Mouse (Mus musculus): ENCODE measurements around the gene Grb2.

Grb2 gene

DNA sequence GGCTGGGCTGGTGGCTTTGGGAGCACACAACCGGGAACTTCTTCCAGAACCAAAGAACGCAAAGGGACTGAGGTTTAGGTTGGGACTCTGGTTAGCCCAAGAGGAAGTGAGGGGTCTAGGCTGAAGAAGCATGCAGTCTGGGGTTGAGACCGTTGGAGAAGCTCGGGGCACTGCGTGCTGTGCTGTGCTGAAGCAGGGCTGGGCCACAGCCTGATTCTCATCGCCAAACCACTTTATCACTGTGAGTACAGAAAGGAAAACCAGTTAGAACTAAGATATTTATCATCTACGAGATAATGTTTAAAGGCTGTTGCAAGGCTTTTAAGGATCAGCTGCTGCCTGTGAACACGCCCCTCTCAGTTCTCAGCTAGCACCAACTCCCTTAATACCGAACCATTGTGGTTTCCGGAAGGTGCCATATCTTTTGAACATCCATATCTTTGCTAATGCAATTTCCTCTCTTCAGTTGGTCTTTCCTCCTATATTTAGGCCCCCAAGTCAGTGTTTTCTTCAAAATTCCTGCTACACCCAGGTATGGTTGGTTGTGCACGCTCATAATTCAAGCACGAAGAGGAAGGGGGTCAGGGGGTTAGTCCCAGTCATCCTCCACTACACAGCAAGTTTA, 4.4 kb upstream of the Grb2 start:
- peak; percentile 96 for DNase-seq (ENCODE audit: extremely low read depth, low read depth)

DNA sequence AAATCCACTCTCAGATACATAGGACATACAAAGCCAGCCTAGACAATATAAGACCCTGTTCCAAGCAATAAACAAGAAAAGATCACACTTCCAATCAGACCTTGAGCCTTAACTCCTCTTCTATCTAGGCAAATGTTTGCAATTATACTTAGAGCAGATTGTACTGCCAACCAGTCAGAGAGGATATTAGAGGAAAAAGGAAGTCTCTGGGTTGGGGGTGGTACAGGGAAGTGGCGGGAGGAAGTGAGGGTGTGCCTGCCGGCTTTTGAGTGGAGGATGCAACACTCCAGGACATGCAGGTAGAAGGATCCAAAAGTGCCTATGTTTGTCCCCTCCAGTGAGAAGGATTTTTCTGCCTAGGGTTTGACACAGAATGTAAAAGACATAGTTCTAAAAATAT, 3.9 kb upstream of the Grb2 start:
- DNase-seq (ENCODE audit: extremely low read depth, low read depth), result peak; percentile 76

DNA sequence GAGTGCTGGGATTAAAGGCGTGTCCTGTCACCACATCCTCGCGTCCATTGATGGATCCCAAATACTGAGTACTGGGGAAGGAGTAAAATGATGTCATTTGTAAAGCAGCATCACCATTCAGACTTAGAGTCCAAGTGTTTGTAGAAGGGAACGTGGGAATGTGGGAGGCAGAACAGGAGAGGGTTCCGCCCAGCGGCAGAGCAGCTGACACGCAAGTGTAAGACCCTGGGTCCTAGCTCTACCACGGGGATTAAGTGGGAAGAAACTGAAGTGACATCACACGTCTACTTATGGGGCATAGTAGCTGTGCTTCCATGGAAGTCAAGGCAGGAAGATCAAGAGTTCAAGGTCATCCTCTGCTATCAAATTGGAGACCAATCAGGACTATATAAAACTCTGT, 2.7 kb upstream of the Grb2 start:
- DNase-seq (ENCODE audit: extremely low read depth, low read depth), result no peak

DNA sequence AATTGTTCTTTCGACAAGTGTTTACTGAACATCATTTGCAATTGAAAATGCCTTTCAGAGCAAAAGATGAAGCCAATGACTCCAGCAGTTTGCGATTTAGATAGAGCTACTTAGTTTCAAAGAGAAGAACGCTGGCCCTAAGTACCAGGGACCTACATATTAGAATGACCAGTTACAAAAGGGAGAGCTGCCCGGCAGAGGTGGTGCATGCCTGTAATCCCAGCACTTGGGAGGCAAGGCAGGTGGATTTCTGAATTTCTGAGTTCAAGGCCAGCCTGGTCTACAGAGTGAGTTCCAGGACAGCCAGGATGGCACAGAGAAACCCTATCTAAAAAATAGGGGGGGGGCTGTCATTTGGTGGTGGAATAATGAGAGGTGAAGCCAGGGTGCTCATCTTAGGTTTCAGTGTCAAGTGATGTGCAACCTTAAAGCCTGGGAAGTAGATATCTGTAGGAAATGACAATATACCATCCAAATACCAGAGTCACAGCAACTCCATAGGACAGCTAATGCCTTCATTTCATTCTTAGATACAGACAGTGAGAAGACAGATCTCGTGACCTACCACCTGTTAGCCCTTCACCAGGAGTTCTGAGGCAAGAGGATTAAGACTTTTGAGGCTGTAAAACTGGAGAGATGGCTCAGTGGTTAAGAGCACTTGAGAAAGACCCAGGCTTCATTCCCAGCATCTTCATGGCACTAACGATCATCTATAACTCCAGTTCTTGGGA, 1.6 kb upstream of the Grb2 start:
- no peak for DNase-seq (ENCODE audit: extremely low read depth, low read depth)

DNA sequence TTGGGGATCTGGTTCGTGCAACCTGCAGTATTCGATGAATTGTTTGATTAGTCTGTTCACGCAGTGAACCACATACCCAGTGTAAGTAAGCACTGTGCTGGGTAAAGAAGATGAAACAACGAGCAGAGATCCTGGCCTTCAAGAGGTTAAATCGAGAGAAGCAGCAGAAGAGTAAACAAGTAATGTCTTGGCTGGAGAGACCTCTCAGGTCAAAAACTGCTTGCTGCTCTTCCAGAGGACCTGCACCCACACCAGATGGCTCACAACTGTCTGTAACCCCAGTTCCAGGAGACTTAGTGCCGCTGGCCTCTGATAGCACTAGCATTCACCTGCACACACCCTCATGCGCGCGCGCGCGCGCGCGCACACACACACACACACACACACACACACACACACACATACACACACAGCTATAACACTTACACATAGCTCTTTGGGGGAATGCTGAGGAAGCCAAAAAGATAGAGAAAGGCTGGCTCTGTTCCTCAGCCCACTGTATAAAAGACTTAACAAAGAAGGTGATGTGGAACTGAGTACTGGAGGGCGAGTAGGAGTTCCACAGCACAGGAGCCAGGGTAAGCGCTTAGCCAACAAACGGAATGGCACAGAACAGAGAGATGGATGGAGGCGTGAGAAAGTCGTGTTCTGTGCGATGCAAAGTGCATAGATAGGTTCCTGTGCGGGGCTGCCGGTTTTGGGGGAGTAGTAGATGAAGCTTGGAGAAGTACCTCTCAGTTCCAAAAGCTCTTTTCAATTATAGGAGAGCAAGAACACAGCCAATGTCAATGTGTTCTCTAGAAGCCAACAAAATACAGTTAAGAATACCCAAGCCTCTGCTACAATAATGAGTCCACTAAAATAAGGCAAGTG, 795 bp upstream of the Grb2 start:
- DNase-seq (ENCODE audit: extremely low read depth, low read depth), result peak; percentile 59

DNA sequence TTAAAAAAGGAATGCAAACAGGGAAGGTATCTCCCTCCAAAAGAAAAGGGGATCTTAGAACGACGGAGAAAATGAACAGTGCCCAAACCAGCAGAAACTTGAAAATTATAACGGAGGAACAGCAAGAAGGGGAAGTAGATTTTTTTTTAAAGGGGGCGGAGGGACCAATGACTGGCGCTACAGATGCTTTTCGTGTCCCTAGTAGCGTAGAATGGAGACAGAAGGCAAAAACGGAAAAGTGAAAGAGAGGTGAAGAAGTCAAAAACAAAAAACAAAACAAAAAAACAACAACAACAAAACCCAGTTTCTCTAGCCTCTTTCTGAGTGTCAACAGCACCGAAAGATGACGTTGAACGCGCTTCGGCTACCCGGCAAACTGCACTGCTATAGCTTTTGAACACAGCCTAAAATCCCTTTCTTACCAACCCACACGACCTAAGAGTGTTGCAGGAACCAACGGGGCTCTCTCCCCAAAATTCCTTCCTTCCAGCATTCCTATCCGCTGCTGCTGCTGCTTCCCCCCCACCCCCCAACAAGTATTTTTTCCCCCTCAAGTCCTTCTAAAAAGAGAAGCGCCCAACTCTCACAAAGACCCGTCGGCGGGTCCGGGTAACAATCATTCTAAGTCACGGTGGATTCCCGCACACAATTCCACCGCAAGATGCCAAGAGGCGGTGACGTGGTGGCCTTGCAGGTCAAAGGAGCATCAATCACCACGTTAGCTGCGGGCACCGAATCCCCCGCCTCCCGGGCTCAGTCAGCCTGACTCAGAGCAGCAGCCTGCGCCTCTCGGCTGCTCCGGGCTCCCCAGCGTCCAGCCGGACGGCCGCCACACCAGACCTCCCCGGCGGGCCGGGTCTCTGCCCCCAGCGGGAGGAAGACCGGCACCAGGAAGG, 836 bp downstream of the Grb2 start:
- peak; percentile 80 for DNase-seq (ENCODE audit: extremely low read depth, low read depth)

DNA sequence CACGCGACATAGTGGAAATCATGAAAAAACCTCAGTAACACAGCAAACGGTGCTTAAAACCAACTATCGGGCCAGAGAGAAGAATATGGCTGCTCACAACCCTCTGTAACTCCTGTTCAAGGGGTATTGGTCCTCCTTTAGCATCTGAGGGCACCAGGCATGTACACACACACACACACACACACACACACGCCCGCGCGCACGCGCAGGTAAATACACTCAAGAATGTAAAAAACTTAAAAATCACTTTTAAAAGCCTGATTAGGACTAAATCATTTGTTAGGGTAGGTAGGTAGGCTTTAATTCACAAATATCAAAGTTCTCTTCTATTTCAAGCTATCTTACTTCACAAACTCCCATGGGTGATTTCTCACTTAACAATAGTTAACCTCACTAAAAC, 1.8 kb downstream of the Grb2 start:
- DNase-seq (ENCODE audit: extremely low read depth, low read depth), result no peak

DNA sequence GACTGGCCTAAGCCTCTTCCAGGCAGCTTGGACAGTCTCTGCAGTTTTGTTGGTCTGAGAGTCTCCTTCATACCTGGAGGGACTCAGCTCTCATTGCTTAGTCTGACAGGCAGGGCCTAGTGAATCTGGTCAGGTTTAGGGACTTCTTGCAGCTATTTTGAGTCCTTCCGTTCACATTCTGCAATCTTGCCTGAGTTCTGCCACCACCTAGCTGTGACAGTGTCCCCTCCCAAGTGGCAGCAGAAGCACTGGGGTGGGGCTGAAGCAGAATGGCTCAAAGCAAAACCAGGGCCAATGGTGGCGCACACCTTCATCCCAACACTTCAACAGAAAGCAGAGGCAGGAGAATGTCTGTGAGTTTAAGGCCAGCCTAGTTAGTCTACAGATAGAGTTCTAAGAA, 2.8 kb downstream of the Grb2 start:
- no peak for DNase-seq (ENCODE audit: extremely low read depth, low read depth)

DNA sequence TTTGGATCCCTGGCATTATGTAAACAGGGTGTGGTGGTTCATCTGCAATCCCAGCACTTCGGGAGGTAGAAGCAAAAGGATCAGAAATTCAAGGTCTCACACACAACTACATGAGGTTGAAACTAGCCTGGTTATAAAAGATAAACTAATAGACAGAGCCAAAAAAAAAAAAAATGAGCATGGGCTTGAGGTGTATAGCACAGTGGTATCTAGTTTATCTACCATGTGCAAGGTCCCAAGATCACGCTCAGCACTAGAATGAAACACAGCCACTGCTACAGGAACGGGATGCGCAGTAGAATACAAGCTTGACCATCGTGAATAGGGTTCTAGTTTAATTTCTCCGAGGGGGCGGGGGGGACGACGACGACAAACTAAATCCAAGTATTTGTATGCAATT, 3.7 kb downstream of the Grb2 start:
- DNase-seq (ENCODE audit: extremely low read depth, low read depth), result no peak

DNA sequence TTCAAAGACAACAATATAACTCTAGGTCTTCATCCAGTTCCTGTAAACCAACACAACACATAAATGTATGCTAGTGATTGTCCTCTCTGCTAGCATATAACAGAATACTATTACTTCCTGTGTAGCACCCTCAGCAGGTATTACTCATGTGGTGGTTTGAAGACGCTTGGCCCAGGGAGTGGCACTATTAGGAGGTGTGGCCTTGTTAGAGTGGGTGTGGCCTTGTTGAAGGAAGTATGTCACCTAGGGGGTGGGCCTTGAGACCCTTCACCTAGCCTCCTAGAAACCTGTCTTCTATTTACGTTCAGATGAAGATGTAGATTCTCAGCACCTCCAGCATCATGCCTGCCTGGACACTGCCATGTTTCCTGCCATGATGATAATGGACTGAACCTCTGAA, 4.9 kb downstream of the Grb2 start:
- DNase-seq (ENCODE audit: extremely low read depth, low read depth), result no peak

DNA sequence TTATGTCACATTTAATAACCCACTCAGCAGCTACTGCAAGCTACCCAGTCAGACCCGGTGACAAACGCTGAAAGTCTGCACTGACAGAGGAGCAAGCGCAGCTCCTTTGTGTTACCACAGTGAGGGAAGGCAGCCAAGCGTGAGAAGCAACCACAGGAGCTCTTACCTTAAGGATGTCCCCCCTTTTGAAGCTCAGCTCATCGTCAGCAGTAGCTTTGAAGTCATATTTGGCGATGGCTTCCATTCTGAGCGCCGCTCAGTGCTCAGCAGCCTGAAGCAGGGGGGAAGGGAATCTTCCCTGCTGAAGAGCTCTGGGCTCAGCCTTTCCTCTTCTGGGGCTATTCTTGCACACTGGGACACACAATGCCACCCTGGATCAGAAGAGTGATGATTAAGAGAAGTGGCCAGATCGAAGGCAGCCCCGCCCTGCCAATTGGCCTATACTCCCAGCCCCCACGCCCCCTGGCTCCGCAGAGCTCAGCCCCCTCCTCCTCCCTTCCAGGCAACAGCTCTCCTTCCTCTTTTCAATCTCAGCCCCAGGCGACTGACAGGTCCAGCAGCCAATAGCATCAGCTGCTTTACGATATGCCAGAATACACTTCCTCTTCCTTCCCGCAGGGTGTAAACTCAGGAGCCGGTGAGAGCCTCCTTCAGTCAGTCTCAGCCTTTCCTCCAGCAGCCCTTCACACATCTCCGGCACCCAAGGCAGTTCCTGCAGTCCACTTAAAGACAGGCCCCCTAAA, 9.2 kb downstream of the Grb2 start:
- DNase-seq (ENCODE audit: extremely low read depth, low read depth), result peak; percentile 96

DNA sequence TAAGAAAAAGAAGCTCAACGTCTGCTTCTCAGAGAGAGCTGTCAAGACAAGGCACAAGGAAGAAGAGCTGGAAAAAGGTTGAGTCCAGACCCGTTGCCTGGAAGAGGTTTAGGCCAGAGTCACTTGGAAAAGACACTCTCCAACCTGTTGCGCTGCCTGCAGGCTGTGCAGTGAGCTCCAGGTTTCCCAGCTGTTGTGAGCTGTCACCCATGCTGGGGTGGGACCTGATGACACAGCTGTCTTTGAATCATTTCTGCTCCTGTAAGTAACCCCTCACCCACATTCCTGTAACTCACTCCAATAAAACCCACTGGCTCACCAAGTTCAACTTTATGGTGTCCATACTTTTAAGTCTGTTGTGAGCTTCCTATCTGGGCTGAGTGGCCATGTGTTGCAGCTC, 10.7 kb downstream of the Grb2 start:
- DNase-seq (ENCODE audit: extremely low read depth, low read depth), result no peak

DNA sequence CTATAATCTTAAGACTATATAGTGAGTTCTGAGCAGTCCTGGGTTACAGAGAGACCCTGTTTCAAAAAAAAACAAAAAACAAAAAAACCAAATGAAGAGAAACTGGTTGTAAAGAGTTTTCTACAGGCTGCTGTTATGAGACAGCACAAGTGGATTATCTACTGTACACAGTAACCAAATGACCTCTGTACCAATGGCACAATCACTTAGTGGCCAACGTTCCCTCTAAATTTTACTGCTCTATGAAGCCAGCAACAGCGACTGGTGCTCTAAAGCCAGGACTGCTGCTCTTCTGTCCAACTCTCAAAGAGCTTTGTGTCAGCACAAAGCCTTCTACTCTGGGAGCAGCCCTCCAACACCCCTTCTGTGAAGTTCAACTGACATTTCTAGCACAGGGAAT, 11.3 kb downstream of the Grb2 start:
- no peak for DNase-seq (ENCODE audit: extremely low read depth, low read depth)

DNA sequence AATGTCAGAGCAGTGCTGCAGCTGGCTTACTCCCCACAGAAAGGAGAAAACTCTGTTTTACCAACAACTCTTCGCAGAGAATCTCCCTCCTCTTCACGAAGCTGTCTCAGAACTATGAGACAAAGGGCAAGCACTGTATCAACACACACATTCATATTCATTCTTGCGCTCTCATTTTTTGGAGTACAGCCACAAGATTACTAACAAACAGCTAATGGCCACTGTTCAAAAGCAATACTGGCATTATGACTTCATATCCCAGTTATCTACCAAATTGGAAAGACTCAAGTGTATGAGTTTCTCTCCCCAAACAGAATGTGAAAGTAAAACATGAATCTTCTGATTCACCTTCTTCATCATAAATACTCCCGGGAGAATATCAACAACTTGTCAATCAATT, 11.9 kb downstream of the Grb2 start:
- no peak for DNase-seq (ENCODE audit: extremely low read depth, low read depth)

DNA sequence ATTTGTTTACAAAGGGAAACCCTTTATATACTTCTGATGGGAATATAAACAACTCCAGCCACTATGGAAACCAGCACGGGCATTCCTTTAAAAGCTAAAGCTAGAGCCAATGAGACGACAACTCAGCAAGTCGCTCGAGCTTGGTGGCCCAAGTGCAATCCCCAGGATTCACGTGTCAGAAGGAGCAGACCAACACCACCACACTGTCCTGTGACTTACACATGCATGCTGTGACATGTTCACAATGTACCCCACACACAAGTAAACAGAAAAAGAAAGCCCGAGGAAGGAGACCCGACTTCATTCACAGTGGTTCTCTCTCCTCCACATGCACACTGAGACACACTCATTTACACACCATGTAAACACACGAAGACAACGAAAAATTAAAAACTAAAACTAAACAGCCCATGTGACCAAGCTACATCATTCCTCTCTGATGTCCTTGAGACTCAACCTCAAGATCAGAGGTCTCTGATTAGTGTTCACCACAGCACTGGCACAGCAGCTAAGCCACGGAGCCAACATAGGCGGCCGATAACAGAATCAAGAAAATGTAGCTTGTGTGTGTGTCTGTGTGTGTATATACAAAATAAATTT, 14.3 kb downstream of the Grb2 start:
- DNase-seq (ENCODE audit: extremely low read depth, low read depth), result no peak

DNA sequence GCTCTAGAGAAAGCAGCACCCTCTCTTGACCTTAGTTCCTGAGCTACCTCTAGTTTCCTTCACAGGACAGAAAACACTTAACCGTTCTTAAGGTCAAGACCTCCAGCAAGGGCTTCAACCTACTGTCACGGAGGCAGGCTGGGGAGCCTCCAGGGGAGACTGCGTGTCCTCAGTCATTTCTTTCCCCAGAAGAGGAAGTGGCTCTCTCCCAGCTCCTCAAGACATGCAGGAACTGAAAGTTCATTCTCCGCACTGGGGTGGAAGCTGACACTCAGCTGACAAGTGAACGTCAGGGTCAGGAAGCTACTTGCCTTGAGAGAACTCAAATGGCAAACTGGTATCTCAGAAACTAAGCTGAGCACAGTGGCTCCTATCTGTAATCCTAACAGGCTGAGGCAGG, 15.6 kb downstream of the Grb2 start:
- peak; percentile 52 for DNase-seq (ENCODE audit: extremely low read depth, low read depth)

DNA sequence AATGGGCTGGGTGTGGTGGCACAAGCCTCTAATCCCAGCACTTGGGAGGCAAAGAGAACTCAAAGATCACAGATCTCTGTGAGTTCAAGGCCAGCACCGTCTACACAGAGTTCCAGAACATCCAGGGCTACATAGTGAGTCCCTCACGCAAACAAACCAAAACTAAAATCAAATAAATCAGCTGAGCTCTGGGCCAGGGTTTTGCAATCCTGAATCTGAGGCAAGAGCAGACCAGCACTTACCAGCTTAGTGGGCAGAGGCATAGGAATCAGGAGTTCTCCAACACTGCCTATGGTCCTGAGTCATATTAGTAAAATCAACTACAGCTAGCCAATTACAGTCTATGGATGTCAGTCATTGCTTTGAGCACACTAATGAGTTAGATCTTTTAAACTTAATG, 16.4 kb downstream of the Grb2 start:
- DNase-seq (ENCODE audit: extremely low read depth, low read depth), result no peak

DNA sequence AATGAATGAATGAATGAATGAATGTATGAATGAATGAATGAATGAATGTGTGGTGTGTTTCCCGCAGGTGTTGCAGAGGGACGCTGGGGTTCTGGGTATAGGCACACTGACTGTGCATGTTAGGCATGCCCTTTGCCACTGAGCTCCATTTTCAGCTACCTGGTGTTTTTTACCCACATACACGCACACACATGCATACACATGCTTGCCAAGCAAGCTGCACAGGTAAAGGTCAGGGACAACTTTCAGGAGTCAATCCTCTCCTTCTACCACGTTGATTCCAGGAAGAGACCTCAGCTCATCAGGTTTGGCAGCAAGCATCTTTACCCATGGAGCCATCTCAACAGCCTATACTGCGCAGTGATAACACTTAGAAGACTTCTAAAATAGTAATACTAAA, 16.9 kb downstream of the Grb2 start:
- DNase-seq (ENCODE audit: extremely low read depth, low read depth), result no peak

DNA sequence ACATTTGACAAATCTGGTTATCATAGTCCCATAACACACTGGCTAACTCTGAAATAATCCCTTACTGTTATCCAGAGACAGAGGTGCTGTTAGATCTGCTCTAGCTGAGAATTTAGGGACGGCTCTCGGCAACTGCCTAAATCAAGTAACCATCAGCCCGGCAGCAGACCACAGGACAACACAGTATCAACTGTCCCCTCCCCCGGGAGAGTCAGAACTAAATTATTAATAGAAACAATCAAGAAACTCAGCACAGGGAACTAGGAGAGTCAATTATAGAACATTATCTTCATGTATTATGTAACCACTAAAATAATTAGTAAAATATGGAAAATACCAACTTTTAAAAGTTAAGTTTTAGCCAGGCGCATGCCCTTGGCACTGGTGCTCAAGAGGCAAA, 17.4 kb downstream of the Grb2 start:
- no peak for DNase-seq (ENCODE audit: extremely low read depth, low read depth)

DNA sequence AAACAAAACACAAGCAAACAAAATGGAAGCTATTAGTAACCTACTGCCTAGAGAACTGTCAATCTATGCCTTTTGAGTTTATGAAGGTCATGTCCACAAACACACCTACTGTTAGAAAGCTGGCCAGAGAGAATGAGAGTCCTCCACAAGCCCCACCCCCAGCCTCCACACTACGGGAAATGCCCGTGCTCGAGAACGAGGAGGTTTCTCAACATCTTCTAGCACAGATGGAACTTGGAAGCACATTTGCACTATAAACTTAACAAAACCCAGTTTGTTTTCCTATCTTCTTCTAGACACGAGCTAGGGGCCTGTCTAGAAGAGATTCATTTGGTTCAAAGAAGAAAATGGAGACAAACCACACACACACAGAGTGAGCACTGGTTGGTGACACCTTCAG, 18.0 kb downstream of the Grb2 start:
- DNase-seq (ENCODE audit: extremely low read depth, low read depth), result no peak

All from MEL-GATA-1-ER (cell line).